Mouse (Mus musculus): ENCODE results near the gene Mycl. TPM values are rescaled to one million over a fixed set of nuclear protein-coding genes. Genes with fewer than 3 reads are reported as not detected.

Mycl gene
- polyA plus RNA-seq, 1 experiment from 2014 or later: 7.1 TPM

GRCm38 (mm10) chr4:122996618-122997381 is 1.3 kb downstream of the Mycl start:
- TF ChIP-seq CTCF (IDR thresholded peaks at IDR 0.05; ENCODE audit: low read depth): peak; percentile 30; the same call in 1 of the 2 replicates
- Histone ChIP-seq H3K27me3 (ENCODE audit: insufficient read depth, low read length) (peaks cover 3% of the 10 kb centered on the region; the same call in 1 of the 2 replicates), H3K4me1 (replicated peaks; ENCODE audit: insufficient read depth, low read length) (peaks cover 7% of the 10 kb centered on the region; the same call in 1 of the 2 replicates), H3K27ac (peak overlapping the region; percentile 56; the same call in 1 of the 2 replicates), H3K9ac (ENCODE audit: low read depth, low read length) (peak overlapping the region; percentile 68), H3K36me3 (ENCODE audit: insufficient read depth, low read length) (no peaks in the 10 kb centered on the region), H3K4me3 (replicated peaks; ENCODE audit: low read depth, low read length) (peak overlapping the region; percentile 80), H3K4me2 (ENCODE audit: low read length) (peak overlapping the region; percentile 100), H3K9me3 (replicated peaks; ENCODE audit: low read length) (no peaks in the 10 kb centered on the region)
- WGBS: under 1% methylated on average over 47 of the region's 47 CpGs
- DNase-seq (ENCODE audit: low spot score) (peak; percentile 84), ATAC-seq (replicated peaks; ENCODE audit: low FRiP score, low read depth) (peak; percentile 44; the same call in 1 of the 2 replicates)

- H3K9me3 ChIP-seq (replicated peaks; ENCODE audit: low read length): no peaks in the 10 kb centered on the region
Measured at GRCm38 (mm10) chr4:122998537-122999262, 3.2 kb downstream of the Mycl start.

GRCm38 (mm10) chr4:122999263-122999691 is 3.8 kb downstream of the Mycl start:
- WGBS: 15% methylated on average over 4 of the region's 4 CpGs
- Histone ChIP-seq H3K9me3 (replicated peaks; ENCODE audit: low read length) (no peaks in the 10 kb centered on the region), H3K27me3 (ENCODE audit: insufficient read depth, low read length) (peaks cover 3% of the 10 kb centered on the region; the same call in 1 of the 2 replicates), H3K27ac (no peak overlapping the region), H3K4me3 (replicated peaks; ENCODE audit: low read depth, low read length) (no peak overlapping the region), H3K4me1 (replicated peaks; ENCODE audit: insufficient read depth, low read length) (peaks cover 7% of the 10 kb centered on the region; the same call in 1 of the 2 replicates), H3K4me2 (ENCODE audit: low read length) (no peak overlapping the region), H3K9ac (ENCODE audit: low read depth, low read length) (no peak overlapping the region), H3K36me3 (ENCODE audit: insufficient read depth, low read length) (no peaks in the 10 kb centered on the region)
- no peak for DNase-seq (ENCODE audit: low spot score)
- ATAC-seq (replicated peaks; ENCODE audit: low FRiP score, low read depth): no peak
- no peak for TF ChIP-seq CTCF (IDR thresholded peaks at IDR 0.05; ENCODE audit: low read depth)

More at GRCm38 (mm10) chr4:122998537-122999262, 3.2 kb downstream of the Mycl start:
- Histone ChIP-seq H3K4me1 (replicated peaks; ENCODE audit: insufficient read depth, low read length) (peaks cover 7% of the 10 kb centered on the region; the same call in 1 of the 2 replicates), H3K27me3 (ENCODE audit: insufficient read depth, low read length) (peaks cover 3% of the 10 kb centered on the region; the same call in 1 of the 2 replicates), H3K36me3 (ENCODE audit: insufficient read depth, low read length) (no peaks in the 10 kb centered on the region), H3K9ac (ENCODE audit: low read depth, low read length) (no peak overlapping the region), H3K4me3 (replicated peaks; ENCODE audit: low read depth, low read length) (no peak overlapping the region), H3K4me2 (ENCODE audit: low read length) (peak overlapping the region; percentile 21; the same call in 1 of the 2 replicates), H3K27ac (no peak overlapping the region)
- no peak for TF ChIP-seq CTCF (IDR thresholded peaks at IDR 0.05; ENCODE audit: low read depth)
- DNase-seq (ENCODE audit: low spot score) (peak; percentile 48), ATAC-seq (replicated peaks; ENCODE audit: low FRiP score, low read depth) (no peak)
- WGBS: 21% methylated on average over 12 of the region's 12 CpGs

GRCm38 (mm10) chr4:123000130-123000529 is 4.7 kb downstream of the Mycl start:
- peaks cover 8% of the 10 kb centered on the region; the same call in 1 of the 2 replicates for H3K4me1 ChIP-seq (replicated peaks; ENCODE audit: insufficient read depth, low read length)
- H3K27ac ChIP-seq: no peak overlapping the region
- TF ChIP-seq CTCF (IDR thresholded peaks at IDR 0.05; ENCODE audit: low read depth): no peak
- DNase-seq (ENCODE audit: low spot score) (no peak), ATAC-seq (replicated peaks; ENCODE audit: low FRiP score, low read depth) (no peak)
- no peak overlapping the region for H3K9ac ChIP-seq (ENCODE audit: low read depth, low read length)
- no peak overlapping the region for H3K4me2 ChIP-seq (ENCODE audit: low read length)
- no peaks in the 10 kb centered on the region for H3K36me3 ChIP-seq (ENCODE audit: insufficient read depth, low read length)
- H3K4me3 ChIP-seq (replicated peaks; ENCODE audit: low read depth, low read length): no peak overlapping the region
- 71% methylated on average over 14 of the region's 14 CpGs for WGBS
- H3K27me3 ChIP-seq (ENCODE audit: insufficient read depth, low read length): peaks cover 3% of the 10 kb centered on the region; the same call in 1 of the 2 replicates
- no peaks in the 10 kb centered on the region for H3K9me3 ChIP-seq (replicated peaks; ENCODE audit: low read length)

- no peaks in the 10 kb centered on the region for H3K36me3 ChIP-seq (ENCODE audit: insufficient read depth, low read length)
- H3K9me3 ChIP-seq (replicated peaks; ENCODE audit: low read length): no peaks in the 10 kb centered on the region
- no peak overlapping the region for H3K9ac ChIP-seq (ENCODE audit: low read depth, low read length)
- no peak overlapping the region for H3K27ac ChIP-seq
- ATAC-seq (replicated peaks; ENCODE audit: low FRiP score, low read depth) (no peak), DNase-seq (ENCODE audit: low spot score) (no peak)
- no peak overlapping the region for H3K4me2 ChIP-seq (ENCODE audit: low read length)
- WGBS: 73% methylated on average over 17 of the region's 17 CpGs
- H3K4me1 ChIP-seq (replicated peaks; ENCODE audit: insufficient read depth, low read length): peaks cover 12% of the 10 kb centered on the region; the same call in 1 of the 2 replicates
- H3K27me3 ChIP-seq (ENCODE audit: insufficient read depth, low read length): peaks cover 3% of the 10 kb centered on the region; the same call in 1 of the 2 replicates
- H3K4me3 ChIP-seq (replicated peaks; ENCODE audit: low read depth, low read length): no peak overlapping the region
- no peak for TF ChIP-seq CTCF (IDR thresholded peaks at IDR 0.05; ENCODE audit: low read depth)
Measured at GRCm38 (mm10) chr4:123000617-123001342, 5.3 kb downstream of the Mycl start.
